Mouse (Mus musculus): Measurements from ENCODE around the gene Cdnf. TPM values are rescaled to one million over a fixed set of nuclear protein-coding genes. Genes with fewer than 3 reads are reported as not detected.

Gene Cdnf
- 0.96 TPM for polyA plus RNA-seq (2017; shearing (Covaris generic))

GRCm38 (mm10) chr2:3512552-3513454, at the start of gene Cdnf, which contains the start of the genes Gm45902 and Hspa14:
TSS of gene Cdnf (plus strand) at chr2:3513030.
TSS of gene Gm45902 (minus strand) at chr2:3512790.
TSS of gene Hspa14 (minus strand) at chr2:3512814.

GRCm38 (mm10) chr2:3474861-3475283, 38.0 kb upstream of the Cdnf start, which contains the start of gene Suv39h2:
TSS of gene Suv39h2 (minus strand) at chr2:3475031.

GRCm38 (mm10) chr2:3570186-3570585, 57.4 kb downstream of the Cdnf start, which contains the start of gene Fam107b:
TSS of gene Fam107b (plus strand) at chr2:3570488.

Other genes starting within 250 kb of the Cdnf start
- gene Nmt2, start 228.8 kb upstream of the Cdnf start, polyA plus RNA-seq (2017; shearing (Covaris generic)), result 13.2 TPM
- 24.1 TPM for gene Rpp38, start 180.4 kb upstream of the Cdnf start, polyA plus RNA-seq (2017; shearing (Covaris generic))
- not detected for gene Acbd7, start 176.9 kb upstream of the Cdnf start, polyA plus RNA-seq (2017; shearing (Covaris generic))
- gene Olah, start 115.8 kb upstream of the Cdnf start, polyA plus RNA-seq (2017; shearing (Covaris generic)), result not detected
- not detected for gene Meig1, start 90.4 kb upstream of the Cdnf start, polyA plus RNA-seq (2017; shearing (Covaris generic))
- gene Dclre1c, start 88.9 kb upstream of the Cdnf start, polyA plus RNA-seq (2017; shearing (Covaris generic)), result 22.8 TPM
- 0.50 TPM for gene Suv39h2, start 38.0 kb upstream of the Cdnf start, polyA plus RNA-seq (2017; shearing (Covaris generic))
- 6.8 TPM for gene Gm45902, start 240 bp upstream of the Cdnf start, polyA plus RNA-seq (2017; shearing (Covaris generic))
- gene Hspa14, start 216 bp upstream of the Cdnf start, polyA plus RNA-seq (2017; shearing (Covaris generic)), result 129 TPM
- gene Fam107b, start 57.5 kb downstream of the Cdnf start, polyA plus RNA-seq (2017; shearing (Covaris generic)), result 403 TPM

Measured in CD4-positive, CD25-positive, alpha-beta regulatory T cell, adult 9 weeks (primary cell).